Mouse (Mus musculus): ENCODE results near the gene Git2. TPM values are rescaled to one million over a fixed set of nuclear protein-coding genes. Genes with fewer than 3 reads are reported as not detected.

Git2 gene
- total and polyA plus RNA-seq, 2 experiments: 11.0 to 11.8 TPM

DNA sequence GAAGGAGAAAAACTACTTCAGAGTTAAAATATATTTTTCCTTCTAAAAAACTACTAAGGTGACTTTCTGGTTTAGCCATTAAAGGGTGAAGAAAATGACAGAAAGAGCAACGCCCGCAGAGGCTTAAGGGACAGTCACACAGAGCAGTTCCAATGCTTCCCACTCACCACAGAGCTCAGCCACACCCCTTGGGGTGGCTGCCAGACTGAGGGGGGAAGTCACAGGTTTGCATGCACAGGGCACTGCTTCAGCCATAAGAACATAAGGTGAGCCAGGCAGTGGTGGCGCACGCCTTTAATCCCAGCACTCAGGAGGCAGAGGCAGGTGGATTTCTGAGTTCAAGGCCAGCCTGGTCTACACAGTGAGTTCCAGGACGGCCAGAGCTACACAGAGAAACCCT, 29.7 kb downstream of the Git2 start:
- no peak for DNase-seq (ENCODE audit: extremely low read depth, low read depth, low spot score)
- H3K4me1 ChIP-seq (ENCODE audit: control insufficient read depth, insufficient read depth, low read length): no peaks in the 10 kb centered on the region
- H3K4me3 ChIP-seq (ENCODE audit: insufficient read depth, low read depth, low read length): no peak overlapping the region
- H3K27me3 ChIP-seq (ENCODE audit: control insufficient read depth, insufficient read depth, low read length): no peaks in the 10 kb centered on the region
- H3K9ac ChIP-seq (ENCODE audit: low read depth, low read length): no peak overlapping the region
- no peaks in the 10 kb centered on the region for H3K79me2 ChIP-seq (ENCODE audit: control insufficient read depth, insufficient read depth, low read length)
- TF ChIP-seq CTCF (IDR thresholded peaks at IDR 0.05; ENCODE audit: low read depth, low read length): no peak
- H3K27ac ChIP-seq (replicated peaks; ENCODE audit: insufficient read depth, low read depth, low read length): no peak overlapping the region
- peaks cover 46% of the 10 kb centered on the region for H3K36me3 ChIP-seq (ENCODE audit: control insufficient read depth, insufficient read depth, low read length)
- 80% methylated on average over 5 of the region's 5 CpGs for WGBS

DNA sequence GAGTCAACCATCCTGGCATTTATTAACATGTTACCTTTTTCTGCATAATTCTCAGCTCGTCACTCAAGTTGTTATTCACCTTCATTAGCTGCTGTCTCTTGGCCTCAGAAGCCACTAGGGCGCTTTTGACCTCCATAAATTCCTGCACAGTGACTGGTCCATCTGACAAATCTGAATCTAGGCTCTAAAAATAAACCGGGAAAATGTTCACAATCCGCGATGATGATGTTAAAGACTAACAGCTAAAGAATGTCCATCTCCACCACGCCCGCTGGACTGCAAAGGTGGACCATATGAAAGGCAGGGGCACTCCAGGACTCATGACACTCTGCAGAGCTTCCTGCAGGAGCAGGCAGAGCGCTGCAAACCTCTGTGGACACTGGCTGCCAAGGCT, 31.6 kb downstream of the Git2 start:
- DNase-seq (ENCODE audit: extremely low read depth, low read depth, low spot score): no peak
- Histone ChIP-seq H3K79me2 (ENCODE audit: control insufficient read depth, insufficient read depth, low read length) (no peaks in the 10 kb centered on the region), H3K36me3 (ENCODE audit: control insufficient read depth, insufficient read depth, low read length) (peaks cover 47% of the 10 kb centered on the region), H3K9ac (ENCODE audit: low read depth, low read length) (no peak overlapping the region), H3K4me1 (ENCODE audit: control insufficient read depth, insufficient read depth, low read length) (no peaks in the 10 kb centered on the region; the same call in 1 of the 2 replicates), H3K27me3 (ENCODE audit: control insufficient read depth, insufficient read depth, low read length) (no peaks in the 10 kb centered on the region), H3K4me3 (ENCODE audit: insufficient read depth, low read depth, low read length) (no peak overlapping the region), H3K27ac (replicated peaks; ENCODE audit: insufficient read depth, low read depth, low read length) (no peak overlapping the region)
- WGBS: 94% methylated on average over 8 of the region's 8 CpGs
- no peak for TF ChIP-seq CTCF (IDR thresholded peaks at IDR 0.05; ENCODE audit: low read depth, low read length)
- no peak for TF ChIP-seq POLR2A (IDR thresholded peaks at IDR 0.05; ENCODE audit: extremely low read depth, insufficient read depth, low read length)

DNA sequence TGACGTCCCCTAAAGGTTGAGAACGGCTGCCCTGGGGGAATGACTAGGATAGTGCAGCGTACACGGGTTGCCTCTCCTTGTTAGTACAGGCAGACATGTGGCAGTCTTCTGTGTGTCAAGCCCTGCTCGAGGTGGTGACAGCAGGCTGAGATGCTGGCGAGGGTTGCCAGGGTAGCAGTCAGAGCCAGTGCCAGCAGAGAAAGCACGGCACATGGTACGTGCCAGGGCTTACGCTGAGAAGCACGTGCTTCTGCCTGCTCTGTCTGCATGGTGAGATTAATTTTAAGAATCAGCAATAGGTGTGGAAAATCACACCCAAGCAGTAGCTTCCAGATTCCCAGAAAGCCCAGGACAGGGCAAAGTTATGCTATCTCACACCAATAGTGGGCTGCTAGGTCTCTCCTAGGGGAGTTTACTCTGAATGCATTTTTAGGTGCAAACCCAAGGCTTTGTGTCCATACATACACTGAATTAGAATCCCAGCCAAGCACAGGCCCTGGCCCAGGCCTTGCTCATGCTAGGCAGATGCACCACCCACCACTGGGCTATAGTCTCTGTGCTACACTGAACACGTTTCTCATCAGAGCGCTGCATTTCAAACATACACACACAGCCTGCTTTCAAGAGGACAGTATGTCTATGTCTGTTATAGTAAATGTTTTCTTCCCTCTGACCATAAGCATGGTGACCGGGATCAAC, 32.2 kb downstream of the Git2 start:
- Histone ChIP-seq H3K27me3 (ENCODE audit: control insufficient read depth, insufficient read depth, low read length) (no peaks in the 10 kb centered on the region), H3K4me1 (ENCODE audit: control insufficient read depth, insufficient read depth, low read length) (peaks cover 2% of the 10 kb centered on the region; the same call in 1 of the 2 replicates), H3K79me2 (ENCODE audit: control insufficient read depth, insufficient read depth, low read length) (no peaks in the 10 kb centered on the region), H3K4me3 (ENCODE audit: insufficient read depth, low read depth, low read length) (no peak overlapping the region), H3K9ac (ENCODE audit: low read depth, low read length) (no peak overlapping the region), H3K27ac (replicated peaks; ENCODE audit: insufficient read depth, low read depth, low read length) (no peak overlapping the region), H3K36me3 (ENCODE audit: control insufficient read depth, insufficient read depth, low read length) (peaks cover 43% of the 10 kb centered on the region)
- TF ChIP-seq CTCF (IDR thresholded peaks at IDR 0.05; ENCODE audit: low read depth, low read length): no peak
- TF ChIP-seq POLR2A (IDR thresholded peaks at IDR 0.05; ENCODE audit: extremely low read depth, insufficient read depth, low read length): no peak
- 94% methylated on average over 13 of the region's 13 CpGs for WGBS
- no peak for DNase-seq (ENCODE audit: extremely low read depth, low read depth, low spot score)

DNA sequence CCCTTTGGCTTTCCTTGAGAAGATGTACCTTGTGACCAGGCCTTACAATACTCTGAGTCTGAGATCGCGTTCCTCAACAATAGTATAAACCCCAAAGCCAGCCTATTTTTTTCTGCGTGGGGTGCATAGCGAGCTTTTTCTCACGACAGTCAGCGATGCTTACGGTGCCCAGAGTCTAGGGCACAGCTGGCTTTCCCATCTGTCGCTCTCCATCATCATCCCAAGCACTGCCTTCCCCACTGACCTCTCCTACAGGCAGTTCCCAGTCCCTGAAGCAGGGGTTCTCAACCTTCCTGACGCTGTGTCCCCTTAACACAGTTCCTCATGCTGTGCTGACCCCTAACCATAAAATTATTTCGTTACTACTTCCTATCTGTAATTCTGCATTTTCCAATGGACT, 32.7 kb downstream of the Git2 start:
- WGBS: 97% methylated on average over 10 of the region's 10 CpGs

DNA sequence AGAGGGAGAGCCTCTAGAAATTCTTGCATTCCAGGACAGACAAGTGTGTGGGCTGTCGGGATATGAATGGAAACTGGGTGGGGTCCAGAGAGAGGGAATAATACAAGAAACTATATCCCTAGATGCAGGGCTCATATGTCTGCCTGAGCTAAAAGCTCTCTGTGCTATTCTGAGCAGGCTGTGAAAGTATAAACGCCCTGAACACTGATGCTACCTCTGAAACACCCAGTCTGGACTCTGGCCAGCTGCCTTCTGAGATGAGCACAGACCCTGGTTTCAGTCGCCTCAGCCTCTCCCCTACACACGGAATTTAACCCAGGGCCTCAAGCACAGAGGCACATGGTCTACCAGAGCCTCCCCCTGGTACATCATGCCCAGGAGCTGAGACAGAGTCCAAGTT, 34.7 kb downstream of the Git2 start:
- Histone ChIP-seq H3K36me3 (ENCODE audit: control insufficient read depth, insufficient read depth, low read length) (peaks cover 42% of the 10 kb centered on the region), H3K4me3 (ENCODE audit: insufficient read depth, low read depth, low read length) (no peak overlapping the region), H3K9ac (ENCODE audit: low read depth, low read length) (no peak overlapping the region), H3K27ac (replicated peaks; ENCODE audit: insufficient read depth, low read depth, low read length) (no peak overlapping the region), H3K4me1 (ENCODE audit: control insufficient read depth, insufficient read depth, low read length) (peaks cover 2% of the 10 kb centered on the region; the same call in 1 of the 2 replicates), H3K79me2 (ENCODE audit: control insufficient read depth, insufficient read depth, low read length) (no peaks in the 10 kb centered on the region), H3K27me3 (ENCODE audit: control insufficient read depth, insufficient read depth, low read length) (no peaks in the 10 kb centered on the region)
- DNase-seq (ENCODE audit: extremely low read depth, low read depth, low spot score): no peak
- TF ChIP-seq POLR2A (IDR thresholded peaks at IDR 0.05; ENCODE audit: extremely low read depth, insufficient read depth, low read length): no peak
- TF ChIP-seq CTCF (IDR thresholded peaks at IDR 0.05; ENCODE audit: low read depth, low read length): no peak
- 76% methylated on average over 4 of the region's 4 CpGs for WGBS

More for the DNA sequence above, 32.7 kb downstream of the Git2 start:
- Histone ChIP-seq H3K9ac (ENCODE audit: low read depth, low read length) (no peak overlapping the region), H3K4me1 (ENCODE audit: control insufficient read depth, insufficient read depth, low read length) (peaks cover 2% of the 10 kb centered on the region; the same call in 1 of the 2 replicates), H3K79me2 (ENCODE audit: control insufficient read depth, insufficient read depth, low read length) (no peaks in the 10 kb centered on the region), H3K36me3 (ENCODE audit: control insufficient read depth, insufficient read depth, low read length) (peaks cover 40% of the 10 kb centered on the region), H3K27me3 (ENCODE audit: control insufficient read depth, insufficient read depth, low read length) (no peaks in the 10 kb centered on the region), H3K4me3 (ENCODE audit: insufficient read depth, low read depth, low read length) (no peak overlapping the region), H3K27ac (replicated peaks; ENCODE audit: insufficient read depth, low read depth, low read length) (no peak overlapping the region)
- TF ChIP-seq POLR2A (IDR thresholded peaks at IDR 0.05; ENCODE audit: extremely low read depth, insufficient read depth, low read length): no peak
- TF ChIP-seq CTCF (IDR thresholded peaks at IDR 0.05; ENCODE audit: low read depth, low read length): no peak
- DNase-seq (ENCODE audit: extremely low read depth, low read depth, low spot score): no peak

DNA sequence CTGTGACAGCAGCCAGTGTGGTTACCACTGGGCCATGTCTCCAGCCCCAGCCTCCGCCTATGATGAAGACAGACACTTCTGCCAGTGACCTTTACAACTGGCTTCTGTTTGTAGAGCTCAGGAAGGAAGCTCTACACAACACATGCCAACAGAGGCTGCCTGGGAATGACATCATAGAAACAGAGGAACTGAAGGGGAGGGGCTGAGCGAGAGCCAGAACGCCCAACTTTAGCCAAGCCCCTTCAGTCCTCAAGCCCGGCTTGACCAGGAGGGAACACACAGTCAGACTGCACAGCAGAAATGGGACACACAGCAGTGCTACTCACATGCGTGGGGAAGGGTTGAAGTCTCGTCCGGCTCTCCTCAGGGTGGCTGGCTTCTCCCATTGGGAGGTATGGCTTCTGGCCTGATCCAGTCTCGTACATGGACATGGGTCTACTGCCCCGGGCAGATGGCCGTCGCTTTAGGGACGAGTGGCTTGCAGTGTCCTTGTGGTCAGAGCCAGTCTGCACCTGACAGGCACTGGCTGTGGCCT, 36.5 kb downstream of the Git2 start:
- no peaks in the 10 kb centered on the region for H3K27me3 ChIP-seq (ENCODE audit: control insufficient read depth, insufficient read depth, low read length)
- 62% methylated on average over 12 of the region's 12 CpGs for WGBS
- peaks cover 2% of the 10 kb centered on the region; the same call in 1 of the 2 replicates for H3K4me1 ChIP-seq (ENCODE audit: control insufficient read depth, insufficient read depth, low read length)
- H3K79me2 ChIP-seq (ENCODE audit: control insufficient read depth, insufficient read depth, low read length): no peaks in the 10 kb centered on the region
- peaks cover 32% of the 10 kb centered on the region for H3K36me3 ChIP-seq (ENCODE audit: control insufficient read depth, insufficient read depth, low read length)
- DNase-seq (ENCODE audit: extremely low read depth, low read depth, low spot score): peak; percentile 14
- no peak overlapping the region for H3K9ac ChIP-seq (ENCODE audit: low read depth, low read length)
- no peak overlapping the region for H3K27ac ChIP-seq (replicated peaks; ENCODE audit: insufficient read depth, low read depth, low read length)
- TF ChIP-seq POLR2A (IDR thresholded peaks at IDR 0.05; ENCODE audit: extremely low read depth, insufficient read depth, low read length) (no peak), CTCF (IDR thresholded peaks at IDR 0.05; ENCODE audit: low read depth, low read length) (no peak)
- H3K4me3 ChIP-seq (ENCODE audit: insufficient read depth, low read depth, low read length): no peak overlapping the region

All from liver, adult 2 months (tissue).